Mouse (Mus musculus) liver, postnatal 0 days (tissue): ENCODE measurements around the gene Jpt2.

Experiments
- CTCF ChIP-seq: sonication (generic); IDR thresholded peaks from 2 replicates; pipeline ENCODE4 v1.5.1; 2016; ENCODE audit warnings: antibody characterized with exemption, low read depth
- EP300 ChIP-seq: IDR thresholded peaks from 2 replicates; pipeline ENCODE4 v1.6.1; 2016; ENCODE audit warnings: antibody characterized with exemption, low read depth, mild to moderate bottlenecking

GRCm38 (mm10) chr17:24907591-24907990, 52.9 kb downstream of the Jpt2 start:
- TF ChIP-seq CTCF = no peak
- no peak for TF ChIP-seq EP300
